Mouse (Mus musculus) T-helper 17 cell (primary cell): Measurements from ENCODE around the gene Rnf5.

Source experiments
- in situ Hi-C, 2 experiments: fragments of 300-600 bp; cut with MboI, MseI; formaldehyde crosslinking; loops; 1 replicate in 1 of 2; 2 replicates in 1 of 2; pipeline ENCODE4 v1.15.1; 2025; ENCODE audit warnings: high pct_unique_total_duplicates in 2 of 2

Gene Rnf5

DNA sequence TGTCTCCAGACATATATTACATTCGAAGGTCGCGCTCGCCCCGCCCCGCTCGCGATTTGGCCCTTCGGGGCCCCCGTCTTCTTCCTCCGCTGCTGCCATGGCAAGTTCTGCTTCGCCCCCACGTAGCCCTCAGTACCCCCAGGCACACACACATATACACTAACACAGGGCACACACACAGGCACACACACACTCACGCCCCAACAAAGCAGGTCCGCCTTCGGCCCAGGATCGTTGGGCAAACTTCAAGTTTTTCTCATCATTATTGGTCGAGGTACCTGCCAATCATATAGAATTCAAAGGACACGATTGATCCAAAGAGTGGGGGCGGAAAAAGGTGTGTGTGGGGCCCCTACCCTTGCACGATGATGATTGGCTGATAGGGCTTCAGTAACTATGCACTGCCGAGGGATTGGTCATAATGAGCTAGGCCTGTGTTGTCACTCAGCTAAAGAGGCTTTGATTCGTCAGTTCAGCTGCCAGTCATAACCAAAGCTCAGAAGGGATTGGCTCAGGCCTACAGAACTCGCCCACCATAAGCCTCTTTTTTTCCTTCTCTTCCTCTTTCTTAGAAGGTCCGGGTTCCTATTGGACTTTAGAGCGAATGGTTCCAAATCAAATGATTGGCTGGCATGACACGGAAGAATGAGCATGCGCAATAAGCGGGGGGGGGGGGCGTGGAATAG, at the start of gene Rnf5:
Gene Rnf5 (minus strand): TSS at position 316 of the 686 bp plus-strand sequence.
- in situ Hi-C loops, result loop anchor here in 1 of 2 experiments (5.0 kb wide), 1 partner anchor 486 kb away; the partner anchor contains the start of gene H2-DMa

DNA sequence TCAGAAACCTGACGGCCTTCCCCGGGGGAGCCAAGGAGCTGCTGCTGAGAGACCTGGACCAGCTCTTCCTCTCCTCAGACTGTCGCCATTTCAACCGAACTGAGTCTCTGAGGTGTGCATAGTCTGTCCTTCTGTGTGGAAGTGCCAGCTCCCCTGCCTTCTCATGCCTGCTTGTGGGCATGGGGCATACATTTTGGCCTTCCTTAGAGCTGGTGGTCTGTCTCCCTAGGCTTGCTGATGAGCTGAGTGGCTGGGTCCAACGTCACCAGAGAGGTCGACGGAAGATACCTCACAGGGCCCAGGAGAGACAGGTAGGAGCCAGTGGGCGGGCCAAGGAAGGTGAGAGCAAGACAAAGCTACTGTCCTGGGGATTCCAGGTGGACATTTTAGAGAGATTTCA, 49.5 kb upstream of the Rnf5 start:
- in situ Hi-C loops, result no loop called here

DNA sequence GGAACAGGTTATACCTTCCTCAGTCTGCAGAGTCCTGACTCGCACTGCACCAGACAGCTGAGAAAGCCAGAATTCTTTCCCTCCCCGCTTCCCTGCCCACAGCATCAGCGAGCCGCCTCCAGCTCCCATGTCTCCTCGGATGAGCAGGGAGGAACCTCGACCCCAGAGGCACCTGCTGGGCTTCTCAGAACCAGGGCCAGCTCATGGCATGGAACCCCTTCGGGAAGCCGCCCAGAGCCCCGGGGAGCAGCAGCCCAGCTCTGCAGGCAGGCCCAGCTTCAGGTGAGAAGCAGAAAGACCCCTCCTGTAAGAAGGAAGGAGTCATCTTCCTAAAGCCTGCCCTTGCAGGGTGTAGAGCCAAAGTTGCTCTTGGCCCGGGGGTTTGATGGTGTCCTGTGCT, 49.1 kb upstream of the Rnf5 start:
- in situ Hi-C loops, result no loop called here

DNA sequence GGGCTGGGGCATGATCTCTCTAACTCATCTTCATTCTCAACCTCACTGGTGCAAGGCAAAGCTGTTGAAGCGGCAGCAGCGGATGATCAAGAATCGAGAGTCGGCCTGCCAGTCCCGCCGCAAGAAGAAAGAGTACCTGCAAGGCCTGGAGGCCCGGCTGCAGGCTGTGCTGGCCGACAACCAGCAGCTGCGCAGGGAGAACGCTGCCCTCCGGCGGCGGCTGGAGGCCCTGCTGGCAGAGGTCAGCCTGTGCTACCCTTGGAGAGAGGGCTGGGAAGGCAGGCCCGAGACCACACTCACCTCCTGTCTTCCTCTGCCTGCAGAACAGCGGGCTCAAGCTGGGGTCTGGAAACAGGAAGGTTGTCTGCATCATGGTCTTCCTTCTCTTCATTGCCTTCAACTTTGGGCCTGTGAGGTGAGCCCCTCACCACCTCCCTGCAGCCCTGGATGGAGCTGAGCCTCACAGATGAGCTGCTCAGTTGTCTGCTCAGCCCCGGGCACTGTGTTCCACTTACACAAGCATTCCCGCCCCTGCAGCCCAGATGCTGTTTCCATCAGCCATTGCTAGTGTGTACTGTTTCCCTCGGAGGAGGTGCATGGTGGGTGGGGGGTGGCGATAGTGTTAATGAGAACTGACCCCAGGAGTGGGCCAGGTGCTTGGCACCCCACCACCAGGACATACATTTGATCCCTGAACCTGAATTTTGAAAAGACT, 48.2 kb upstream of the Rnf5 start:
- in situ Hi-C loops, result no loop called here

DNA sequence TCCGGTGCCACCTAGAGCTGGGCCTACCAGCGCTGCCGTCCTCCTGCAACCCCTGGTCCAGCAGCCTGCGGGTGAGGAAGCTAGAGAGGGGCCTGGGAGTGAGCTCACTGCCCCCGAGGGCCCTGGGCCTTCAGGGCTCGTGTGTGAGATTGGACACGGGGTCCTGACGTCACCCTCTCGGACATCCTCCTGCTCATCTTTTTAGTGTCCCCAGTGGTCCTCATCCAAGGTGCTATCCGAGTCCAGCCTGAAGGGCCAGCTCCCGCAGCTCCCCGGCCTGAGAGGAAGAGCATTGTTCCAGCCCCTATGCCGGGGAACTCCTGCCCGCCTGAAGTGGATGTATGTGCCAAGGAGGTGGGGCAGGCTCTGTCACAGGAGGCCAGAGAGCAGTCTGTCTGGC, 47.3 kb upstream of the Rnf5 start:
- in situ Hi-C loops, result no loop called here

DNA sequence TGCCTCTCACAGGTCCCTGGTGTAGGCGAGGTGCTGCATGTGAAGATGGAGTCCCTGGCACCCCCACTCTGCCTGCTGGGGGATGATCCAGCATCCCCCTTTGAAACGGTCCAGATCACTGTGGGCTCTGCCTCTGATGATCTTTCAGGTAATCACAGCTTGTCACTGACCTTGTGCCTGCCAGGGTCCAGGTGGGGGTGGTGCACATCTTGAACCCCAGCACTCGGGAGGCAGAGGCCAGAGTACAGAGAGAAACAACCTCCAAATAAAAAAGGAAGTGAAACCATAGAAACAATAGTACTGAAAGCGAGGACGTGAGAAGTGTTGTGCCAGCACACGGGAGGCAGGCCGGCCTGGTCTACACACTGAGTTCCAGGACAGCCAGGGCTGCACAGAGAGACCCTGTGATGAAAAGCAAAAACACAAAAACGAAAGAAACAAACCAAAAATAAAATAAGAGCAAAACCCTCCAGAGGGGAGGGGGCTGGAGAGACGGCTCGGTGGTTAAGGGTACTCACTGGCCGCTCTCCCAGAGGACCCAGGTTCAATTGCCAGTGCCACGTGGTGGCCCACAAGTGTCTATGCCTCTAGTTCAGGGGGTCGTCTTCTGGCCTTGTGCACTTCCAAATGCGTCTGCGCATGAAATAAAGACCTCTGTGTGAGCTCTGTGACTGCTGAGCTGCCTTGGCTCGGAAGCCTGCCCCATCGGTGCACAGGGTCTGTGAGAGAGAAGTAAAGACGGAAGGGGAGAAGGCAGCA, 45.8 kb upstream of the Rnf5 start:
- in situ Hi-C loops, result no loop called here

DNA sequence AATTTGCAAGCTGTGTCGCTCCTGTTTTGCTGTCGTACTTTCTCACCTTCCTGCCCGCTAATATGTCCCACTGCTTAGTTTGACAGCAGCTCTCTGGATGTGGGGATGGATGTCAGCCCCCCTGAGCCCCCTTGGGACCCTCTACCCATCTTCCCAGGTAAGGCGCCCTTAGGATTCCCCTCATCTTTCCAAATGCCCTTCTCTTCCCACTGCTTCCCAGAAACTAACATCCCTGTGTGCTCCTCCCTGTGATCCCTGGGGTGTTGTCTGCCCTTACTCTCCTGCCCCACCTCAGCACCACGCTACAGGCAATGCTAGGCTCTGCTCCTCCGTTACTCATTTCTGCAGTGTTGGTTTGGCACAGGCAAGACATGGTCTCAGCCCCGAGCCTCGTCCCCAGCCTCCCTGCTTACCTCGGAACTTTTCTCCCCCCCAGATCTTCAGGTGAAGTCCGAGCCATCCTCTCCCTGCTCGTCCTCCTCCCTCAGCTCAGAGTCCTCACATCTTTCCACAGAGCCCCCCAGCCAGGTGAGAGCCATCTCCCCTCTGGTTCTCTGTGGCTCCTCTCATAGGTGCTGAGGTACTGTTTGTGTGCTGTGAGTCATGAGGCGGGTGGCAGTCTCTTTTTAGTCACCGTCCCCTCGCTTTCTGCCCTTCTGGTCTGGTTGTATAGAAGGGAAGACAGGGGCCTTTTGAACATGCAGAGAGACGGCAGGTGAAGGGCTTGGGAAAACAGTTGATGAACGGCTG, 44.8 kb upstream of the Rnf5 start:
- in situ Hi-C loops, result no loop called here

DNA sequence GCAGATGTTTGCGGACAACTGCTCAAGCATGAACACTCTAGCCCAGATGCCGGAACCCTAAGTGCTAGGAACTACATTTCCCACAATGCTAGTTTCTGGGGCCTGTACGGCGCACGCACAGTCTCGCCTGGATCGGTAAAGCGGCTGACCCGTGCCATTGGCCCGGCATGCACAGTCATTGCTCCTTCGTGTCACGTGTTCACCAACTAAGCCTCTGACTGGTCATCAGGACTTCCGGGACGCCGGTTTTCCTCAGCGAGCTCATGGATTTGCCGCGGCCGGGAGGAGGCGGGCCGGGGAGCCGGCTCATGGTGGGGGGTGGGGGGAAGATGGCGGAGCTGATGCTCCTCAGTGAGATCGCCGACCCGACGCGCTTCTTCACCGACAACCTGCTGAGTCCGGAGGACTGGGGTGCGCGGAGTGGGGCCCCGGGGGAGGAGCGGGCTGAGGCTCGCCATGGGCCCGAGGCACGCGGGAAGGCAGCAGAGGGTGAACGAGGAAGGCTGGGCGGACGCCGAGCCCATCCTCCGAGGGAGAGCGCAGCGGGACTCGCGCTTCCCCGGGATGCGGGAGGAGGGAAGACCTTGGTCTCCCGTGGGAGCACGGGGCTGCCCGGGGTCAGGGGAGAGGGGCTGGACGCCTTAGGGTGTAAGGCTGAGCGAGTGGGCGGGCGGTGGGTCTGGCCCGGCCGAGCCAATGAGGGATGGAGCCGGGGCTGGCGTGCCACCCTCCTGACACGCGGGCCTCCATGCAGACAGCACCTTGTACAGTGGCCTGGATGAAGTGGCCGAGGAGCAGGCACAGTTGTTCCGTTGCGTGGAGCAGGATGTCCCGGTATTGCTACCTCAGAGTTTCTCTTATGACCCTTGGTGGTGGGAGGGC, 43.7 kb upstream of the Rnf5 start, which contains the start of gene Atf6b:
Gene Atf6b (plus strand): TSS at position 241 of the 882 bp plus-strand sequence.
- in situ Hi-C loops, result no loop called here

DNA sequence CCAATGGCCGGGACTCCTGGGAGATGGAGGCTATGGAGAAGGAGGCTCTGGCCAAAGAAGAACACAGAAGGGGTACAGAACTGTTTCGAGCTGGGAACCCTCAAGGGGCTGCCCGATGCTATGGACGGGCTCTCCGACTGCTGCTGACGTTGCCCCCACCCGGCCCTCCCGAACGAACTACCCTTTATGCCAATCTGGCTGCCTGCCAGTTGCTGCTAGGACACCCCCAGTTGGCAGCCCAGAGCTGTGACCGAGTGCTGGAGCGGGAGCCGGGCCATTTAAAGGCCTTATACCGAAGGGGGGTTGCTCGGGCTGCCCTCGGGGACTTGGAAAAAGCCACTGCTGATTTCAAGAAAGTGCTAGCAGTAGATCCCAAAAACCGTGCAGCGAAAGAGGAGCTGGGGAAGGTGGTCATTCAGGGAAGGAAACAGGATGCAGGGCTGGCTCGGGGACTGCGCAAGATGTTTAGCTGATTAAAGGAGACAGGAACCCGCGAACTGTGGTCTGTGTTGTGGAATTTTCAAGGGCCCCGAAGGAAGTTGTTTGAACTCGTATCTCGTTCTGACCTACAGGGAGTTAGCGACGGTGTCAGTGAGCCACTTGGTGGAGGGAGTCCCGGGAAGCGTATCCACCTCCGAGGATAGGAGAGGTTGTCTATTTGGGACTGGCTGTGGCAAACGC, 42.5 kb upstream of the Rnf5 start:
- in situ Hi-C loops, result no loop called here

DNA sequence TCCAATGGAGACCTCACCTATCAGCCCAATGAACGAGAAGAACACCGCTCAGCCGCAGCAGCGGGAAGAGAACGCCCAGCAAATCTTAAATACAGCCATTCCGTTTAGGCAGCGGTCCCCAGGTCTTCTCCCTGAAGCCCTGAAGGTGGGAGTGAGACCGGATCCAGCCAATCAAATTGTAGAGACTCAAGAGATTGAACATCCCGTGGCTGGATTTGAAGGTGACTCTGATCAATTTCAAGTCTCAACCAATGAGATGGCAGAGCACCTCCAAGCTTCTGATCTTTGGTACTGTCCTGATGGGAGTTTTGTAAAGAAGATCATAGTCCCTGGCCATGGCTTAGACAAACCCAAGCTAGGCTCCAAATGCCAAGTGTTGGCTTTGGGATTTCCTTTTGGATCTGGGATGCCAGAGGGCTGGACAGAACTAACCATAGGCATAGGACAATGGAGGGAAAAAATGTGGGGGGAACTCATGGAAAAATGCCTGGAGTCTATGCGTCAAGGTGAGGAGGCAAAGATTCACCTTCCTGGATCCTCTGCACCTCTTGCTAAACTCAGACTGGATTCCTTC, 41.9 kb upstream of the Rnf5 start:
- in situ Hi-C loops, result no loop called here

DNA sequence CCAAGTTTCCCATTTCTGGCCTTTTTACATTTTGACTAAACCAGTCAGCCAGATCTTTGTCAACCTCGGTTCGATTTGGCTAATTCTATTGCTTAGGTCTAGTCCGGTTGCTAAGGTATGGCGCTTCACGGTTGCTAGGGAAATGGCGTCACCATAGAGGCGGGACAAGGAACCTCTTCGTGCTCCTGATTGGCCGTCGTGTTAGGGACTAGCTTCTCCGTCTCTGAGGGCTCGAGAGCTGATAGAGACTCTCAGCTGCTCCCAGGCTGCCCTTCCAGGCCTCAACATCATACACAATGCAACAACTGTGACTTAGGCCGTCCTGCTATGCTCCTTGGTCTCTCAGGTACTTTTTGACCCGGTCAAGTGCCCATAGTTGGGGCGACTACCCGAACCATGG, 41.1 kb upstream of the Rnf5 start, which contains the start of gene Fkbpl:
Gene Fkbpl (plus strand): TSS at position 157 of the 400 bp plus-strand sequence.
- in situ Hi-C loops, result no loop called here

DNA sequence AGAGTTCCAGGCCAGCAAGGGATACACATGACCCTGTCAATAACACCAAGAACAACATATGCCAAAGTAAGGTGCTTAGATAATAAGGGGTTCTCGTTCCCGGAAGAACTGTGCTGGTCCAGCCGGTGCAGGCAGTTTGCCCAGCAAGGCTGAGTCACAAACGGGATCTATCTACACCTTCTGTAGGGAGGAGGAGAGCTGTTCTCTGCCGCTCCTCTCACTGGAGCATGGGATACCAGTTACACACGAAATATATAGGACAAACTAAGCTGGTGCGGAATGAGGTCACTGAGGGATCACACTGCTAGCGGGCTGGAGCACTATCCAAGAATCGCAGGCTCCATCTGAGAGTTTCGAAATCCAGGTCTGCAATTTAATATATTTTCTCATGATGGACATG, 40.5 kb upstream of the Rnf5 start:
- in situ Hi-C loops, result no loop called here

DNA sequence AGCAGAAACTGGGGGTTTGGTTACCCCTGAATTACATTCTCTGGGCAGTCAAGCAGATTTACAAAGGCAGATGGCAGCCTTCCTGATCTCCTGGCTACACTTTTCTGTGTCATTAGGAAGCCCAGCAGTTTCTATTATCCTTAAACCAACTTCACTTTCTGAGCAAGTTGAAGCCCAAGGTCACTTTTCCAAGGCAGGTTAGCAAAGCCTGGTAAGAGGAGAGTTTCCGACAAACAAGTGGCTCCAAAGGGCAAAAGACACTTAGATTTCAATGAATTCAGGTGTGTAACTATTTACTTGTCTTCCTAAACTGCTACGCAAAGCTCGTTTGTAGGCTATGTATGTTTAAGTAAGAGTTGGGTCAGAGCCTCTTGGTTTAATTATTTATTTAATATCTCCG, 39.9 kb upstream of the Rnf5 start:
- in situ Hi-C loops, result no loop called here

DNA sequence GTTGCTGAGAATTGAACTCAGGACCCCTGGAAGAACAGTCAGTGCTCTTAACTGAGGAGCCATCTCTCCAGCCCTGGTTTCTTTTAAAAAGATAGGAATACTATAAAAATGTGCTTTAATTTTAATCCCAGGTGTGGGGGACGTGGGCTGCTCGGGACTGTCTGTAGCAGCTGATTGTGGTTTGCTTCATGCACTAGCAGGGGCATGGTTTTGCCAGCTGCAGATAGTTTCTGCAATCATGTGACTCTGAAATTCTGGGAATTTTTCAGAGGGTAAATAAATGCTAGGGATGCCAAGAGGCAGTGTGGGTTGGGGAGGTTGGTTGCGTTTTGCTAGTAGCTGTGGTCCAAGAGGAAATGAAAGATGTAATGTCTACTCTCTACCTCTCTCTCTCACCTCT, 38.5 kb upstream of the Rnf5 start:
- in situ Hi-C loops, result no loop called here

DNA sequence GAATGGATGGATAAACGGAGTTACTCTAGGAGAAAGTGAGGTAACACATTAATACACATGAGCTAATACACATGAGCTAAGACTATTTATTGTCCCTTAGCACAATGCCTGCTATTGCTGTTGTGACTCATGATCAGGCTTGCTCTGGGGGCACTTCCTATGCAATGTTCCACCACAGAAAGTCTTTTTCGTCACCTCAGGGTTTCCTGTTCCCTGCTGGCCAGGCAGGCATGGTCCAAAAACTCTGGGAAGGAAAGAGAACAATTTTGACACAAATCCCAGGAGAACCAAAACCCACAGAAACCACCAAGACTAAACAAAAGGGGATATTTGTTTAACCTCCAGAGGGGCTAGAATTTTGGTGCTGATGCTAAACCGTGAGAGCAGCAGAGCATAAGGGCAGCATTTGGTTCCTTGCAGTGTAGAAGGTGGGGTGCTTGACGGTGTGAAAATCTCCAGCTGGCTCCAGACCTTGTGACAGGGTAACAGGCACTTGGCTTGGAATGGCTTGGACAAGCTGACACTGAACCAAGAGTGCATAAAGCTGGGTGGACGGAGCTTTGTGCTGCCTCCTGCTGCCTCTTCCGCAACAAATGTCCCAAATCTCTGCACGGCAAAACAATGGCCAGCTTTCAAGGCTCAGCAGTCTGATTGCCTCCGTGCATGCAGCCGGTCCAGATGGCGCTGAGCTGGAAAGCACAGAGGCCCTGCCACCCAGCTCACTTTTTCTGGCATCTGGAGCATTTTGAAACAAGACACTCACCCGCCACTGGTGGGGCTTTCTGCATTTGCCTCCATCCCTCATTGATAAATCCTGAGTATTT, 37.5 kb upstream of the Rnf5 start:
- in situ Hi-C loops, result no loop called here

DNA sequence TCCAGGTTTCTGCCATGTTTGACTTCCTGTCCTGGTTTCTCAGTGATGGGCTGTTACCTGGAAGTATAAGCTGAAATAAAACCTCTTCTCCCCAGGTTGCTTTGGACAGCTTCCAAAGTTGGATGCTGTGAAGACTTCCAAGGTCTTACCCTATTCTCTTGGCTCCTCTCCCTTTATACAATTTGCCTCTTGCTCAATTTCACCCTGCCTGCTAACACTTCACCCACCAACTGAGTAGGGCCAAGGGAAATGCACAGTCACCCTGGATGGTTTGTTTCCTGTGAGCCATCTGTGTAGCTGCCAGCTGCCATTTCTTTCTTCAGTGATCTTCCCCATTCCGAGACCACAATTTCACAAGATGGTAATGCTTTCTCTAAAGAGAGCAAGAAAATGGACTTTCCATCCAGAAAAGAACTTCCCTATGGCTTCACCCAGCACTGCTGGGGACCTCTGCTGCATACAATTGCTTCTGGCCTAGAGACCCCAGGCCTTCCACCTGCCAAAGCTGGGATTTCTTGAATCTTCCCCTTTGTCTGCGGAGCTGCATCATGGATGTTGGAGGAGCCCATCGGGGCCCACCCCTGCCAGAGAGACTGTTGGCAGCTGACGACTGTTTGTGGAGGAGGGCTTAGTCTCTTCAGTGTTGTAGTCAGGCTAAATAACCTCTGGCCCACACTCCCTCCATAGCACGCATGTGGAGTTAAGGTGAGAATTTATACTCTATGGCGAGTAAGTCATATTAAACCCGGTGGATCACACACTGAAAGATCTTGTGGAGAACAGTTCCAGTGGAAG, 36.2 kb upstream of the Rnf5 start:
- in situ Hi-C loops, result no loop called here

DNA sequence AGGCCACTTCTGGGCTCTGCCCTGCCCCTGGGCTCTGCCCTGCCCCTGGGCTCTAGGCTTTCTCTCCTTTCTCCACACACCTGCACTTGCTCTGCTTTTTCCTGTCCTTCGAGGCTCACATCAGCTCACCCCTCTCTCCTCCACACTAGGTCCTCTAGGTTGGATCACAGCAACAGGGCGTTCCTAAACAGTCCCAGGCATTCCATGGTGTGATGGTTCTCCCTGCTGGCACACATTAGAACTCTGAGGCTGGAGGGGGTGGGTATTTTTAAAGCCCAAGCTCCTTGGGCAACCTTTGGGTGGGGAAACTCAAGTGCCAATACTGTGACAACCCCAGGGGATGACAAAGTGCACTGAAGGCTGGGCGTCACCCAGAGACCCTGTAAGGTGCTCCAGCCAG, 34.0 kb upstream of the Rnf5 start:
- in situ Hi-C loops, result no loop called here

DNA sequence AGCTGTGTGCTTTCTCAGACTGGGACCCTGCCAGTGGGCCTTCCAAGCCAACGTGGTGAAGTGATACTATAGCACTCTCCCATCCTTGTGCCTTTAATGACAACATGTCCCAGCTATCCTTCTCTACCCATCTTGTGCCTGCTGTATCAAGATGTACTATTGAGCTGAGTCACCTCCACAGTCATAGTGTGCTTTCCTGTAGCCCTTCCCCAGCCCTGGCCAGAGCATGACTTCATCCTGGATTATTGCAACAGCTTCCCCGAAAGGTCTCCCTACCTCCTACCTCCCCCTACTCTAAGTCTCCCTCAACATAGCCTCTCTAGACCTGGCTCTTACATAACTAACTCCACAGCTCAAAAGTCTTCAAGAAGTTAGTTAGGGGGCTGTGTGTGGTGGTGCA, 32.2 kb upstream of the Rnf5 start:
- in situ Hi-C loops, result no loop called here
